Mouse (Mus musculus) liver, embryonic 14.5 days (tissue): Measurements from ENCODE around the gene Ccdc24. TPM values are rescaled to one million over a fixed set of nuclear protein-coding genes. Genes with fewer than 3 reads are reported as not detected.

Experiments
- ATAC-seq: fragments of 200-750 bp; cut with Nextera tagmentation; 2 replicates; pipeline ENCODE4 v1.8.0; 2017; ENCODE audit warnings: moderate number of reproducible peaks, mild to moderate bottlenecking, moderate library complexity; ENCODE audit not compliant: insufficient read depth
- DNase-seq, 3 experiments: peaks; one replicate each; pipeline ENCODE4 v3.0.0-alpha.2; 2012 to 2013; ENCODE audit warnings: low read depth in 3 of 3, low spot score in 3 of 3
- H3K27ac ChIP-seq: fragments of 300-500 bp; sonication (generic); 2 replicates; pipeline ENCODE4 v1.5.1; 2014; ENCODE audit warnings: moderate library complexity, mild to moderate bottlenecking, control low read depth, inconsistent platforms
- H3K27me3 ChIP-seq: fragments of 300-500 bp; sonication (generic); 2 replicates; pipeline ENCODE4 v1.6.1; 2014; ENCODE audit warnings: mild to moderate bottlenecking, low read length, moderate library complexity; ENCODE audit not compliant: control insufficient read depth, insufficient read depth
- H3K36me3 ChIP-seq: fragments of 300-500 bp; sonication (generic); replicated peaks from 2 replicates; pipeline ENCODE4 v1.6.1; 2014; ENCODE audit warnings: low read depth; ENCODE audit not compliant: control insufficient read depth, insufficient read depth
- H3K4me1 ChIP-seq, 2 experiments: fragments of 200-500 bp in 1 of 2; fragments of 300-500 bp in 1 of 2; sonication (generic) in 1 of 2; replicated peaks; 2 replicates each; pipeline ENCODE4 v1.6.1; 2012 to 2014; ENCODE audit warnings: antibody characterized with exemption in 1 of 2, inconsistent platforms in 1 of 2, low read length in 1 of 2; ENCODE audit not compliant: control insufficient read depth in 2 of 2, insufficient read depth in 2 of 2
- H3K4me2 ChIP-seq: fragments of 300-500 bp; sonication (generic); 2 replicates; pipeline ENCODE4 v1.6.1; 2014; ENCODE audit warnings: low read depth, mild to moderate bottlenecking, control low read depth, moderate library complexity
- H3K4me3 ChIP-seq, 2 experiments: fragments of 200-500 bp in 1 of 2; fragments of 300-500 bp in 1 of 2; sonication (generic) in 1 of 2; 2 replicates each; pipeline ENCODE4 v1.5.1; 2012 to 2014; ENCODE audit warnings: low read depth in 2 of 2, low read length in 2 of 2, mild to moderate bottlenecking in 2 of 2, control low read depth in 1 of 2, inconsistent platforms in 1 of 2, moderate library complexity in 1 of 2; ENCODE audit not compliant: insufficient read depth in 1 of 2
- H3K9ac ChIP-seq: fragments of 300-500 bp; sonication (generic); replicated peaks from 2 replicates; pipeline ENCODE4 v1.6.1; 2014; ENCODE audit warnings: mild to moderate bottlenecking, control low read depth, moderate library complexity
- H3K9me3 ChIP-seq: fragments of 300-500 bp; sonication (generic); 2 replicates; pipeline ENCODE4 v1.6.1; 2016; ENCODE audit warnings: low read length, mixed read lengths; ENCODE audit not compliant: control insufficient read depth
- CTCF ChIP-seq: IDR thresholded peaks from 2 replicates; pipeline ENCODE4 v1.5.1; 2016; ENCODE audit warnings: antibody characterized with exemption, low read depth, control low read depth
- EP300 ChIP-seq: IDR thresholded peaks from 2 replicates; pipeline ENCODE4 v1.6.1; 2016; ENCODE audit warnings: antibody characterized with exemption, low read depth
- WGBS: fragments of 180-500 bp; shearing (Covaris S2); extraction: QIAGEN DNeasy Blood & Tissue Kit; methylation state at CpG from one replicate; pipeline ENCODE4 v1.1.7; 2014; ENCODE audit not compliant: insufficient replicate concordance; 5-methylcytosine and 5-hydroxymethylcytosine counted together
- polyA plus RNA-seq, 2 experiments: library from polyadenylated mRNA; depleted of rRNA in 1 of 2; stranded (reverse) in 1 of 2; unstranded in 1 of 2; fragments of >200 nt; fragmentation: Nextera tagmentation in 1 of 2; extraction: Ambion mirVana in 1 of 2; gene quantifications; 2 replicates each; pipeline versions ENCODE4 v1.2.1 to v1.2.3; 2012 to 2014

Gene Ccdc24
- polyA plus RNA-seq, 2 experiments, result 0.57 to 0.63 TPM

- Histone ChIP-seq H3K4me2 (peak overlapping the region; percentile 93), H3K27ac (no peak overlapping the region), H3K9ac (peak overlapping the region; percentile 91), H3K4me1 (peaks cover 11 to 20% of the 10 kb centered on the region in 2 experiments), H3K4me3 (peak overlapping the region; percentile 73 to 90), H3K9me3 (no peaks in the 10 kb centered on the region), H3K27me3 (no peaks in the 10 kb centered on the region), H3K36me3 (peaks cover 6% of the 10 kb centered on the region; the same call in 1 of the 2 replicates)
- TF ChIP-seq CTCF (no peak), EP300 (no peak)
- whole genome bisulfite sequencing, result 64% methylated on average over 3 of the region's 3 CpGs
- DNase-seq (no peak), ATAC-seq (no peak)
Measured at GRCm38 (mm10) chr4:117913421-117913820, 41.1 kb upstream of the Ccdc24 start.

- H3K27me3 ChIP-seq, result no peaks in the 10 kb centered on the region
- DNase-seq, result no peak
- WGBS, result 75% methylated on average over 7 of the region's 7 CpGs
- peaks cover 11 to 17% of the 10 kb centered on the region in 2 experiments for H3K4me1 ChIP-seq
- H3K4me3 ChIP-seq, result no peak overlapping the region; a peak in 1 of 4 replicates
- H3K36me3 ChIP-seq, result peaks cover 6% of the 10 kb centered on the region; the same call in 1 of the 2 replicates
- H3K9me3 ChIP-seq, result no peaks in the 10 kb centered on the region
- no peak overlapping the region for H3K27ac ChIP-seq
- no peak for ATAC-seq
- no peak for TF ChIP-seq EP300
- no peak for TF ChIP-seq CTCF
- peak overlapping the region; percentile 93 for H3K4me2 ChIP-seq
- H3K9ac ChIP-seq, result no peak overlapping the region
Measured at GRCm38 (mm10) chr4:117912685-117913273, 40.4 kb upstream of the Ccdc24 start.

- no peak for ATAC-seq
- H3K36me3 ChIP-seq, result peaks cover 6% of the 10 kb centered on the region; the same call in 1 of the 2 replicates
- no peaks in the 10 kb centered on the region for H3K27me3 ChIP-seq
- TF ChIP-seq EP300 (no peak), CTCF (no peak)
- H3K27ac ChIP-seq, result no peak overlapping the region
- no peak for DNase-seq
- H3K4me1 ChIP-seq, result peaks cover 11 to 12% of the 10 kb centered on the region in 2 experiments
- no peak overlapping the region for H3K9ac ChIP-seq
- no peaks in the 10 kb centered on the region for H3K9me3 ChIP-seq
- H3K4me3 ChIP-seq, result no peak overlapping the region
- WGBS, result 89% methylated on average over 13 of the region's 13 CpGs
- H3K4me2 ChIP-seq, result no peak overlapping the region
Measured at GRCm38 (mm10) chr4:117912131-117912561, 39.8 kb upstream of the Ccdc24 start.

- TF ChIP-seq CTCF (no peak), EP300 (no peak)
- H3K9ac ChIP-seq, result no peak overlapping the region
- ATAC-seq (no peak), DNase-seq (no peak)
- no peaks in the 10 kb centered on the region for H3K27me3 ChIP-seq
- no peak overlapping the region for H3K4me3 ChIP-seq
- H3K36me3 ChIP-seq, result peaks cover 6% of the 10 kb centered on the region; the same call in 1 of the 2 replicates
- H3K27ac ChIP-seq, result no peak overlapping the region
- no peaks in the 10 kb centered on the region for H3K9me3 ChIP-seq
- peaks cover 3 to 4% of the 10 kb centered on the region in 2 experiments; a peak in 3 of 4 replicates for H3K4me1 ChIP-seq
- 81% methylated on average over 8 of the region's 8 CpGs for WGBS
- H3K4me2 ChIP-seq, result no peak overlapping the region
Measured at GRCm38 (mm10) chr4:117908834-117909453, 36.6 kb upstream of the Ccdc24 start.

GRCm38 (mm10) chr4:117906196-117906595 lies 33.8 kb upstream of the Ccdc24 start:
- no peaks in the 10 kb centered on the region for H3K27me3 ChIP-seq
- no peak overlapping the region for H3K9ac ChIP-seq
- 86% methylated on average over 3 of the region's 3 CpGs for WGBS
- peaks cover 5% of the 10 kb centered on the region; the same call in 1 of the 2 replicates for H3K36me3 ChIP-seq
- H3K4me3 ChIP-seq, result no peak overlapping the region
- no peak overlapping the region for H3K4me2 ChIP-seq
- no peak for ATAC-seq
- no peaks in the 10 kb centered on the region for H3K9me3 ChIP-seq
- TF ChIP-seq CTCF, result no peak
- TF ChIP-seq EP300, result no peak
- H3K4me1 ChIP-seq, result no peaks in the 10 kb centered on the region
- DNase-seq, result no peak
- no peak overlapping the region for H3K27ac ChIP-seq
